Mouse (Mus musculus) skeletal muscle tissue, adult 2 months (tissue): ENCODE measurements around the gene Pex13.

Source experiments
- DNase-seq: peaks from one replicate; pipeline ENCODE4 v3.0.0-alpha.2; 2012; ENCODE audit warnings: low read depth, low spot score

Pex13 gene

GRCm38 (mm10) chr11:23665798-23666501, at the start of gene Pex13:
Gene Pex13 (minus strand): TSS chr11:23665959.
- DNase-seq, result peak; percentile 81

- no peak for DNase-seq
Observed at GRCm38 (mm10) chr11:23712299-23712698, 46.5 kb upstream of the Pex13 start.

GRCm38 (mm10) chr11:23704604-23705294, 39.0 kb upstream of the Pex13 start:
- DNase-seq, result no peak

GRCm38 (mm10) chr11:23701831-23702230, 36.1 kb upstream of the Pex13 start:
- DNase-seq, result no peak

GRCm38 (mm10) chr11:23699414-23700095, 33.8 kb upstream of the Pex13 start:
- DNase-seq, result no peak

GRCm38 (mm10) chr11:23698526-23698925, 32.8 kb upstream of the Pex13 start:
- no peak for DNase-seq

- no peak for DNase-seq
Observed at GRCm38 (mm10) chr11:23695847-23696246, 30.1 kb upstream of the Pex13 start.

GRCm38 (mm10) chr11:23693286-23693685, 27.5 kb upstream of the Pex13 start:
- DNase-seq, result no peak

GRCm38 (mm10) chr11:23688060-23688459, 22.3 kb upstream of the Pex13 start:
- no peak for DNase-seq

- DNase-seq, result no peak
Observed at GRCm38 (mm10) chr11:23686671-23687070, 20.9 kb upstream of the Pex13 start.

- DNase-seq, result no peak
Observed at GRCm38 (mm10) chr11:23682561-23682960, 16.8 kb upstream of the Pex13 start.

GRCm38 (mm10) chr11:23680435-23680950, 14.7 kb upstream of the Pex13 start:
- DNase-seq, result peak; percentile 16

- DNase-seq, result peak; percentile 30
Observed at GRCm38 (mm10) chr11:23679044-23679642, 13.4 kb upstream of the Pex13 start.

- DNase-seq, result no peak
Observed at GRCm38 (mm10) chr11:23676100-23676499, 10.3 kb upstream of the Pex13 start.

- DNase-seq, result no peak
Observed at GRCm38 (mm10) chr11:23672256-23672749, 6.5 kb upstream of the Pex13 start.

- DNase-seq, result peak; percentile 23
Observed at GRCm38 (mm10) chr11:23667128-23667527, 1.4 kb upstream of the Pex13 start.

GRCm38 (mm10) chr11:23666526-23666925, 767 bp upstream of the Pex13 start:
- no peak for DNase-seq

GRCm38 (mm10) chr11:23665311-23665786, 410 bp downstream of the Pex13 start, which contains the start of gene Pus10:
Gene Pus10 (plus strand): TSS chr11:23665674.
- peak; percentile 26 for DNase-seq

- DNase-seq, result no peak
Observed at GRCm38 (mm10) chr11:23664232-23664631, 1.5 kb downstream of the Pex13 start.

GRCm38 (mm10) chr11:23657791-23658190, 8.0 kb downstream of the Pex13 start:
- DNase-seq, result peak; percentile 28

- DNase-seq, result no peak
Observed at GRCm38 (mm10) chr11:23653666-23654065, 12.1 kb downstream of the Pex13 start.
